Mouse (Mus musculus) liver, embryonic 11.5 days (tissue): ENCODE measurements around the gene Fam20a. TPM values are rescaled to one million over a fixed set of nuclear protein-coding genes. Genes with fewer than 3 reads are reported as not detected.

Source experiments
- ATAC-seq: fragments of 200-750 bp; cut with Nextera tagmentation; replicated peaks from 2 replicates; pipeline ENCODE4 v1.8.0; 2017; ENCODE audit warnings: moderate number of reproducible peaks, mild to moderate bottlenecking, moderate TSS enrichment, moderate library complexity; ENCODE audit not compliant: low FRiP score
- DNase-seq: peaks from one replicate; pipeline ENCODE4 v3.0.0-alpha.2; 2017; ENCODE audit warnings: low spot score
- H3K27ac ChIP-seq: fragments of 300-500 bp; sonication (generic); 2 replicates; pipeline ENCODE4 v1.5.1; 2014; ENCODE audit warnings: mild to moderate bottlenecking, low read depth, low read length, control low read depth
- H3K27me3 ChIP-seq: fragments of 300-500 bp; sonication (generic); replicated peaks from 2 replicates; pipeline ENCODE4 v1.6.1; 2014; ENCODE audit warnings: low read length, mixed read lengths; ENCODE audit not compliant: control insufficient read depth, insufficient read depth
- H3K36me3 ChIP-seq: fragments of 300-500 bp; sonication (generic); 2 replicates; pipeline ENCODE4 v1.6.1; 2014; ENCODE audit warnings: mild to moderate bottlenecking, low read length, moderate library complexity, mixed read lengths; ENCODE audit not compliant: control insufficient read depth, insufficient read depth
- H3K4me1 ChIP-seq: fragments of 300-500 bp; sonication (generic); replicated peaks from 2 replicates; pipeline ENCODE4 v1.6.1; 2014; ENCODE audit warnings: low read length, mixed read lengths; ENCODE audit not compliant: control insufficient read depth, insufficient read depth
- H3K4me2 ChIP-seq: fragments of 300-500 bp; sonication (generic); 2 replicates; pipeline ENCODE4 v1.6.1; 2014; ENCODE audit warnings: mild to moderate bottlenecking, control low read depth, moderate library complexity
- H3K4me3 ChIP-seq: fragments of 300-500 bp; sonication (generic); 2 replicates; pipeline ENCODE4 v1.5.1; 2014; ENCODE audit warnings: low read depth, low read length, control low read depth
- H3K9ac ChIP-seq: fragments of 300-500 bp; sonication (generic); 2 replicates; pipeline ENCODE4 v1.6.1; 2014; ENCODE audit warnings: low read depth, low read length, control low read depth
- H3K9me3 ChIP-seq: fragments of 300-500 bp; sonication (generic); 2 replicates; pipeline ENCODE4 v1.6.1; 2016; ENCODE audit warnings: low read length, inconsistent platforms, mixed read lengths; ENCODE audit not compliant: control insufficient read depth
- WGBS: fragments of 180-500 bp; shearing (Covaris S2); extraction: QIAGEN DNeasy Blood & Tissue Kit; methylation state at CpG from one replicate; pipeline ENCODE4 v1.1.7; 2014; 5-methylcytosine and 5-hydroxymethylcytosine counted together
- polyA plus RNA-seq: library from polyadenylated mRNA; unstranded; fragments of >200 nt; fragmentation: Nextera tagmentation; extraction: Ambion mirVana; gene quantifications from 2 replicates; pipeline ENCODE4 v1.2.1, GENCODE M21; 2014

Gene Fam20a
- polyA plus RNA-seq, 1 experiment from 2014 or later = 8.7 TPM

- DNase-seq = no peak
- ATAC-seq = no peak
- Histone ChIP-seq H3K9me3 (no peaks in the 10 kb centered on the region), H3K27ac (no peak overlapping the region), H3K9ac (no peak overlapping the region), H3K4me2 (no peak overlapping the region), H3K36me3 (no peaks in the 10 kb centered on the region), H3K27me3 (no peaks in the 10 kb centered on the region), H3K4me3 (no peak overlapping the region), H3K4me1 (no peaks in the 10 kb centered on the region)
- WGBS = 68% methylated on average over 12 of the region's 12 CpGs
Observed at GRCm38 (mm10) chr11:109678291-109678690, 43.8 kb downstream of the Fam20a start.

DNA sequence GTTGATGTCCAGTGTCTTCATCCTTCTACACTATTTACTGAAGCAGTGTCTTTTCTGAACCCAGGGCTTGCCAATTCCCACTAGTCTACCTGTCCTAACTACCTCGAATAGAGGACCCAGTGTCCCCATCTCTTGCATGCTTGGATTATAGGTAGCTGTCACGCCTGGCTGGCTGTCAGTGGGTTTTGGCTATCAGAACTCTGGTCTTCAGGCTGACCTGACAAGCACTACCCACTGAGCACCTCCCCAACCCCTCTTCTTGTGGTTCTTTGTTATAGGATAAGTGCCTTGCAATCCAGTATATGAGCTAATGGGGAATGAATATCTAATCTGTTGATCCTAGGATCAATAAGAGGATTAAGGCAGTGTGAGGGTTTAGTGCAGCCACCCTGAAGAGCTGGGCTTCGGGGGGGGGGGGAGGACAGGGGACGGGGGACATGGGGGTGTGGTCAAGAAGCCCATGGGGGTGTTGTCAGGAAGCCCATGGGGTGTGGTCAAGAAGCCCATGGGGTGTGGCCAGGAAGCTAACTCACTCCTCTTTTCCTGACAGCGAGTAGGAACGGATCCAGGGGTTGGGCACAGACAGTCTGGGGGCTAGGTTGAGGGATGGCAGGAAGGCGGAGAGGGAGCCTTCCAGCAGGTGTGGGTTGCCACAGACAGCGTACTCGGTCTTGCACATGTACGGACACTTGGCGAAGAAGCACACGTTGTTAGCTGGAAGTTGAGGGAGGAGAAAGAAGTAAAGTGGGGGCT lies 45.3 kb downstream of the Fam20a start:
- DNase-seq (no peak), ATAC-seq (no peak)
- Histone ChIP-seq H3K36me3 (no peaks in the 10 kb centered on the region), H3K9ac (no peak overlapping the region), H3K27me3 (no peaks in the 10 kb centered on the region), H3K27ac (no peak overlapping the region), H3K4me1 (no peaks in the 10 kb centered on the region), H3K4me2 (no peak overlapping the region), H3K4me3 (no peak overlapping the region), H3K9me3 (no peaks in the 10 kb centered on the region)
- 66% methylated on average over 12 of the region's 12 CpGs for WGBS

GRCm38 (mm10) chr11:109675771-109676170 lies 46.3 kb downstream of the Fam20a start:
- WGBS = 81% methylated on average over 9 of the region's 9 CpGs
- ATAC-seq = no peak
- H3K9ac ChIP-seq = no peak overlapping the region
- no peak overlapping the region for H3K4me3 ChIP-seq
- no peak overlapping the region for H3K27ac ChIP-seq
- no peaks in the 10 kb centered on the region for H3K36me3 ChIP-seq
- no peaks in the 10 kb centered on the region for H3K4me1 ChIP-seq
- no peaks in the 10 kb centered on the region for H3K9me3 ChIP-seq
- DNase-seq = no peak
- no peak overlapping the region for H3K4me2 ChIP-seq
- H3K27me3 ChIP-seq = no peaks in the 10 kb centered on the region

DNA sequence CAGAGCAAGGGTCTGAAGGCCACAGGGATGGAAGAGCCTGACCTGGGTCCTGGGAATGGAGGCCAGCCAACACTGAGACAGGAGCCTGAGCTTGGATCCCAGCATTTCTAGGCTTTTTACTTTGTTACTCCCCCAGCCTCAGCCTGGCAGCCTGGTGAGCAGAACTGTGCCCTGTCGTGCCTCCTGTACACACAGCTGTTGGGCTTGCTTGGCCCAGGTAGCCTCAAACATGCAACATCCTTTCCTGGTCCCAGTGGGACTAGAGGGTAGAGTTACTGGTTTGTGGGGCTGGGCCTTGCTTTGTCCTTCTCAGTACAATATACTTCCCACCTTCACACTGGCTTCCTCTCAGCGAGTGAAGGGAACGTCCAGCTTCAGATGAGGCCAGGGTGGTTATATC lies 46.9 kb downstream of the Fam20a start:
- Histone ChIP-seq H3K36me3 (0 out of 2 replicates have a peak, but pooled peaks cover 1% of the 10 kb centered on the region), H3K27me3 (no peaks in the 10 kb centered on the region), H3K4me2 (no peak overlapping the region), H3K9ac (no peak overlapping the region), H3K4me1 (no peaks in the 10 kb centered on the region), H3K4me3 (no peak overlapping the region), H3K27ac (no peak overlapping the region), H3K9me3 (no peaks in the 10 kb centered on the region)
- 78% methylated on average over 3 of the region's 3 CpGs for whole genome bisulfite sequencing
- no peak for ATAC-seq
- no peak for DNase-seq

DNA sequence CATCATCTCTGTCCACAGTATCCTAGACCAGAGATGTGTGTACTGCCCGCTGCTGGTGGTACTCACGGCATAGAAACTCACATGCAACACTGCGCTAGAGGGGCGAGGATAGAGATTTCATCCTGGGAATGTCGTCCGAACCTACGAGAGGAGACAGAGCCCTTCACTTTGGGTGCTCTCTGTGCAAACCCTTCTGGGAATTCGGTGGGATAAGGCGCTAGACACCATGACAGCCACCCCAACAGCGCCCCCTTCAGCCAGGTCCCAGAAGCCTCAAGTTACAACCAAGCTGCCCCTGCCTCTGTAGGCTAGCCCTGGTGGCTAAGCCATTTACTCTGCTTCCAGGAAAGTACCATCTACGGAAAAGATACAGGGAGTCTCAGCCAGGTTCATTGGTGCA lies 47.5 kb downstream of the Fam20a start:
- Histone ChIP-seq H3K4me1 (no peaks in the 10 kb centered on the region), H3K4me2 (no peak overlapping the region), H3K4me3 (no peak overlapping the region), H3K27ac (no peak overlapping the region), H3K9me3 (no peaks in the 10 kb centered on the region), H3K9ac (no peak overlapping the region), H3K27me3 (no peaks in the 10 kb centered on the region), H3K36me3 (0 out of 2 replicates have a peak, but pooled peaks cover 6% of the 10 kb centered on the region)
- DNase-seq = no peak
- ATAC-seq = no peak
- WGBS = 69% methylated on average over 11 of the region's 11 CpGs

- Histone ChIP-seq H3K36me3 (0 out of 2 replicates have a peak, but pooled peaks cover 6% of the 10 kb centered on the region), H3K4me3 (no peak overlapping the region), H3K4me1 (no peaks in the 10 kb centered on the region), H3K27me3 (no peaks in the 10 kb centered on the region), H3K9ac (no peak overlapping the region), H3K4me2 (no peak overlapping the region), H3K9me3 (no peaks in the 10 kb centered on the region), H3K27ac (no peak overlapping the region)
- 77% methylated on average over 7 of the region's 7 CpGs for WGBS
- ATAC-seq (no peak), DNase-seq (no peak)
Observed at GRCm38 (mm10) chr11:109673741-109674140, 48.3 kb downstream of the Fam20a start.

- H3K27me3 ChIP-seq = no peaks in the 10 kb centered on the region
- H3K9ac ChIP-seq = no peak overlapping the region
- no peak overlapping the region for H3K4me3 ChIP-seq
- ATAC-seq (no peak), DNase-seq (no peak)
- no peaks in the 10 kb centered on the region for H3K9me3 ChIP-seq
- no peaks in the 10 kb centered on the region for H3K4me1 ChIP-seq
- WGBS = 71% methylated on average over 21 of the region's 21 CpGs
- no peak overlapping the region for H3K27ac ChIP-seq
- H3K4me2 ChIP-seq = no peak overlapping the region
- H3K36me3 ChIP-seq = peaks cover 9% of the 10 kb centered on the region; the same call in 1 of the 2 replicates
Observed at GRCm38 (mm10) chr11:109672881-109673739, 49.0 kb downstream of the Fam20a start.

DNA sequence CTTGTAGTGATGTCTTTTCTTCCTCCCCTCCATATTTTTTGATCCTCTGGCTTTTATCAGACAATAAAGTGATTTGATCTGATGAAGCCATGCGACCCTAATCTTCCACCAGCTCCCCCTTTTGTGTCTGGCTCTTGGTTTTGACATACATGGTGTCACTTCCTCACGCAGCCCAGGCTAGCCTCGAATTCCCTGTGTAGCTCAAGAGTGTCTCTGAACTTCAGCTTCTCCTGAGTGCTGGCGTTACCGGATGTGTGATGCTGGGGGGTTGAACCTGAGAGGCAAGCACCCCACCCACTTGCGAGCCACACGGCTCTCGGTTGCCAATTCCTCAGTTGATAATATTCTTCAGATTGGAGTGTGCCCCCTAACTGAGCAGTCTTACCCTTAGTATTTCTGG lies 49.7 kb downstream of the Fam20a start:
- Histone ChIP-seq H3K9me3 (no peaks in the 10 kb centered on the region), H3K4me1 (no peaks in the 10 kb centered on the region), H3K27me3 (no peaks in the 10 kb centered on the region), H3K9ac (no peak overlapping the region), H3K4me3 (no peak overlapping the region), H3K36me3 (peaks cover 16% of the 10 kb centered on the region), H3K4me2 (no peak overlapping the region), H3K27ac (no peak overlapping the region)
- DNase-seq (no peak), ATAC-seq (no peak)
- 80% methylated on average over 8 of the region's 8 CpGs for WGBS

DNA sequence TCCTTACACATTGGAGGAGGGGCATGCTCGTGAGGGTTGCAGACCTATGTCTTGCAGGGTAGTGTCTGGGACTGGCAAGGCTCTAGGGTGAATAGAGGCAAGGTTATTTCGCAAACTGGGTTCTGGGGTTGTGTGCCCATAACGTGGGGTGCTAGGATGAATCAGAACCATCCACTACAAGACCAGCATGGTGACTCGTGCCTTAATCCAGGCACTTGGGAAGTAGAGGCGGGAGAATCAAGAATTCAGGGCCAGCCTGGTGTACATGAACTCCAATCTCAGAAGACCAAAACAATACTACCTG lies 50.1 kb downstream of the Fam20a start:
- ATAC-seq (no peak), DNase-seq (no peak)
- H3K4me3 ChIP-seq = no peak overlapping the region
- H3K9ac ChIP-seq = no peak overlapping the region
- peaks cover 20% of the 10 kb centered on the region for H3K36me3 ChIP-seq
- H3K4me1 ChIP-seq = no peaks in the 10 kb centered on the region
- no peaks in the 10 kb centered on the region for H3K27me3 ChIP-seq
- H3K4me2 ChIP-seq = no peak overlapping the region
- no peak overlapping the region for H3K27ac ChIP-seq
- WGBS = 75% methylated on average over 5 of the region's 5 CpGs
- H3K9me3 ChIP-seq = no peaks in the 10 kb centered on the region
